Mouse (Mus musculus): ENCODE measurements around the gene Bag3. TPM values are rescaled to one million over a fixed set of nuclear protein-coding genes. Genes with fewer than 3 reads are reported as not detected.
"Not testable (repeated sequence)": the region's sequence is repeated elsewhere in the genome, so short reads cannot be mapped to it uniquely, and the experiment has no call there.

Bag3 gene
- polyA plus RNA-seq, 1 experiment from 2014 or later: 26.3 TPM

- H3K4me2 ChIP-seq (ENCODE audit: low read depth, low read length): no peak overlapping the region
- H3K9me3 ChIP-seq (ENCODE audit: control insufficient read depth, low read length): no peaks in the 10 kb centered on the region
- WGBS: 23% methylated on average over 3 of the region's 3 CpGs
- H3K27me3 ChIP-seq (ENCODE audit: control insufficient read depth, insufficient read depth, low read depth, low read length): no peaks in the 10 kb centered on the region
- H3K4me1 ChIP-seq (replicated peaks; ENCODE audit: control insufficient read depth, insufficient read depth, low read length): peaks cover 5% of the 10 kb centered on the region
- ATAC-seq (ENCODE audit: low read depth): 0 out of 2 replicates have a peak, but pooled peaks have one; percentile 64
- H3K27ac ChIP-seq (ENCODE audit: low read length): no peak overlapping the region
- no peak overlapping the region for H3K9ac ChIP-seq (ENCODE audit: low read length)
- H3K36me3 ChIP-seq (ENCODE audit: control insufficient read depth, insufficient read depth, low read length): no peaks in the 10 kb centered on the region
- no peak overlapping the region for H3K4me3 ChIP-seq (ENCODE audit: low read length)
Measured at GRCm38 (mm10) chr7:128553105-128553705, 29.8 kb downstream of the Bag3 start.

GRCm38 (mm10) chr7:128554502-128554901 is 31.1 kb downstream of the Bag3 start:
- no peak overlapping the region for H3K4me2 ChIP-seq (ENCODE audit: low read depth, low read length)
- H3K9ac ChIP-seq (ENCODE audit: low read length): no peak overlapping the region
- H3K9me3 ChIP-seq (ENCODE audit: control insufficient read depth, low read length): no peaks in the 10 kb centered on the region
- no peak for ATAC-seq (ENCODE audit: low read depth)
- no peak overlapping the region for H3K27ac ChIP-seq (ENCODE audit: low read length)
- no peak overlapping the region for H3K4me3 ChIP-seq (ENCODE audit: low read length)
- no peaks in the 10 kb centered on the region for H3K27me3 ChIP-seq (ENCODE audit: control insufficient read depth, insufficient read depth, low read depth, low read length)
- peaks cover 2% of the 10 kb centered on the region; the same call in 1 of the 2 replicates for H3K4me1 ChIP-seq (replicated peaks; ENCODE audit: control insufficient read depth, insufficient read depth, low read length)
- no peaks in the 10 kb centered on the region for H3K36me3 ChIP-seq (ENCODE audit: control insufficient read depth, insufficient read depth, low read length)
- WGBS: 64% methylated on average over 6 of the region's 6 CpGs

GRCm38 (mm10) chr7:128555141-128555750 is 31.8 kb downstream of the Bag3 start:
- Histone ChIP-seq H3K36me3 (ENCODE audit: control insufficient read depth, insufficient read depth, low read length) (no peaks in the 10 kb centered on the region), H3K27ac (ENCODE audit: low read length) (no peak overlapping the region), H3K9ac (ENCODE audit: low read length) (no peak overlapping the region), H3K4me3 (ENCODE audit: low read length) (no peak overlapping the region), H3K4me2 (ENCODE audit: low read depth, low read length) (no peak overlapping the region), H3K4me1 (replicated peaks; ENCODE audit: control insufficient read depth, insufficient read depth, low read length) (peaks cover under 1% of the 10 kb centered on the region; the same call in 1 of the 2 replicates), H3K27me3 (ENCODE audit: control insufficient read depth, insufficient read depth, low read depth, low read length) (no peaks in the 10 kb centered on the region), H3K9me3 (ENCODE audit: control insufficient read depth, low read length) (no peaks in the 10 kb centered on the region)
- 69% methylated on average over 5 of the region's 5 CpGs for WGBS
- 0 out of 2 replicates have a peak, but pooled peaks have one; percentile 2 for ATAC-seq (ENCODE audit: low read depth)

- no peak overlapping the region for H3K27ac ChIP-seq (ENCODE audit: low read length)
- H3K4me1 ChIP-seq (replicated peaks; ENCODE audit: control insufficient read depth, insufficient read depth, low read length): no peaks in the 10 kb centered on the region
- no peaks in the 10 kb centered on the region for H3K36me3 ChIP-seq (ENCODE audit: control insufficient read depth, insufficient read depth, low read length)
- no peak overlapping the region for H3K4me3 ChIP-seq (ENCODE audit: low read length)
- no peak overlapping the region for H3K4me2 ChIP-seq (ENCODE audit: low read depth, low read length)
- no peak overlapping the region for H3K9ac ChIP-seq (ENCODE audit: low read length)
- 78% methylated on average over 1 of the region's 1 CpGs for WGBS
- H3K27me3 ChIP-seq (ENCODE audit: control insufficient read depth, insufficient read depth, low read depth, low read length): no peaks in the 10 kb centered on the region
- H3K9me3 ChIP-seq (ENCODE audit: control insufficient read depth, low read length): no peaks in the 10 kb centered on the region
- no peak for ATAC-seq (ENCODE audit: low read depth)
Measured at GRCm38 (mm10) chr7:128556923-128557430, 33.6 kb downstream of the Bag3 start.

- Histone ChIP-seq H3K36me3 (ENCODE audit: control insufficient read depth, insufficient read depth, low read length) (no peaks in the 10 kb centered on the region), H3K4me1 (replicated peaks; ENCODE audit: control insufficient read depth, insufficient read depth, low read length) (no peaks in the 10 kb centered on the region), H3K4me3 (ENCODE audit: low read length) (no peak overlapping the region), H3K27ac (ENCODE audit: low read length) (no peak overlapping the region), H3K9ac (ENCODE audit: low read length) (no peak overlapping the region), H3K27me3 (ENCODE audit: control insufficient read depth, insufficient read depth, low read depth, low read length) (no peaks in the 10 kb centered on the region), H3K4me2 (ENCODE audit: low read depth, low read length) (no peak overlapping the region), H3K9me3 (ENCODE audit: control insufficient read depth, low read length) (no peaks in the 10 kb centered on the region)
- ATAC-seq (ENCODE audit: low read depth): no peak
- WGBS: 42% methylated on average over 4 of the region's 4 CpGs
Measured at GRCm38 (mm10) chr7:128563373-128563772, 40.0 kb downstream of the Bag3 start.

GRCm38 (mm10) chr7:128566311-128566710 is 42.9 kb downstream of the Bag3 start:
- Histone ChIP-seq H3K4me1 (replicated peaks; ENCODE audit: control insufficient read depth, insufficient read depth, low read length) (no peaks in the 10 kb centered on the region), H3K9ac (ENCODE audit: low read length) (no peak overlapping the region), H3K4me2 (ENCODE audit: low read depth, low read length) (no peak overlapping the region), H3K27ac (ENCODE audit: low read length) (no peak overlapping the region), H3K36me3 (ENCODE audit: control insufficient read depth, insufficient read depth, low read length) (no peaks in the 10 kb centered on the region), H3K27me3 (ENCODE audit: control insufficient read depth, insufficient read depth, low read depth, low read length) (no peaks in the 10 kb centered on the region), H3K4me3 (ENCODE audit: low read length) (no peak overlapping the region), H3K9me3 (ENCODE audit: control insufficient read depth, low read length) (no peaks in the 10 kb centered on the region)
- no peak for ATAC-seq (ENCODE audit: low read depth)
- WGBS: 58% methylated on average over 7 of the region's 7 CpGs

GRCm38 (mm10) chr7:128567561-128568244 is 44.3 kb downstream of the Bag3 start:
- Histone ChIP-seq H3K9ac (ENCODE audit: low read length) (no peak overlapping the region), H3K4me1 (replicated peaks; ENCODE audit: control insufficient read depth, insufficient read depth, low read length) (no peaks in the 10 kb centered on the region), H3K36me3 (ENCODE audit: control insufficient read depth, insufficient read depth, low read length) (no peaks in the 10 kb centered on the region), H3K27ac (ENCODE audit: low read length) (no peak overlapping the region), H3K27me3 (ENCODE audit: control insufficient read depth, insufficient read depth, low read depth, low read length) (no peaks in the 10 kb centered on the region), H3K9me3 (ENCODE audit: control insufficient read depth, low read length) (no peaks in the 10 kb centered on the region), H3K4me2 (ENCODE audit: low read depth, low read length) (no peak overlapping the region), H3K4me3 (ENCODE audit: low read length) (no peak overlapping the region)
- 87% methylated on average over 8 of the region's 8 CpGs for WGBS
- no peak for ATAC-seq (ENCODE audit: low read depth)

- ATAC-seq (ENCODE audit: low read depth); H3K4me2 ChIP-seq (ENCODE audit: low read depth, low read length); H3K4me3 ChIP-seq (ENCODE audit: low read length); H3K9ac ChIP-seq (ENCODE audit: low read length); H3K27ac ChIP-seq (ENCODE audit: low read length); H3K27me3 ChIP-seq (ENCODE audit: control insufficient read depth, insufficient read depth, low read depth, low read length); H3K36me3 ChIP-seq (ENCODE audit: control insufficient read depth, insufficient read depth, low read length); H3K4me1 ChIP-seq (replicated peaks; ENCODE audit: control insufficient read depth, insufficient read depth, low read length); H3K9me3 ChIP-seq (ENCODE audit: control insufficient read depth, low read length): not testable (repeated sequence)
- 77% methylated on average over 2 of the region's 2 CpGs for WGBS
Measured at GRCm38 (mm10) chr7:128569429-128569828, 46.0 kb downstream of the Bag3 start.

GRCm38 (mm10) chr7:128569987-128570656 is 46.7 kb downstream of the Bag3 start:
- Histone ChIP-seq H3K4me2 (ENCODE audit: low read depth, low read length) (no peak overlapping the region), H3K27ac (ENCODE audit: low read length) (no peak overlapping the region), H3K9ac (ENCODE audit: low read length) (no peak overlapping the region), H3K27me3 (ENCODE audit: control insufficient read depth, insufficient read depth, low read depth, low read length) (no peaks in the 10 kb centered on the region), H3K4me3 (ENCODE audit: low read length) (no peak overlapping the region), H3K4me1 (replicated peaks; ENCODE audit: control insufficient read depth, insufficient read depth, low read length) (no peaks in the 10 kb centered on the region; the same call in 1 of the 2 replicates), H3K36me3 (ENCODE audit: control insufficient read depth, insufficient read depth, low read length) (no peaks in the 10 kb centered on the region), H3K9me3 (ENCODE audit: control insufficient read depth, low read length) (no peaks in the 10 kb centered on the region)
- no peak for ATAC-seq (ENCODE audit: low read depth)
- 82% methylated on average over 8 of the region's 8 CpGs for WGBS
